Mouse (Mus musculus): ENCODE measurements at regions not wholly inside any gene's neighbourhood (a gene's known extent, or its start where the extent isn't known, plus 50 kb on each side); places are given as distances from the start of the nearest gene placed in this dataset.

DNA sequence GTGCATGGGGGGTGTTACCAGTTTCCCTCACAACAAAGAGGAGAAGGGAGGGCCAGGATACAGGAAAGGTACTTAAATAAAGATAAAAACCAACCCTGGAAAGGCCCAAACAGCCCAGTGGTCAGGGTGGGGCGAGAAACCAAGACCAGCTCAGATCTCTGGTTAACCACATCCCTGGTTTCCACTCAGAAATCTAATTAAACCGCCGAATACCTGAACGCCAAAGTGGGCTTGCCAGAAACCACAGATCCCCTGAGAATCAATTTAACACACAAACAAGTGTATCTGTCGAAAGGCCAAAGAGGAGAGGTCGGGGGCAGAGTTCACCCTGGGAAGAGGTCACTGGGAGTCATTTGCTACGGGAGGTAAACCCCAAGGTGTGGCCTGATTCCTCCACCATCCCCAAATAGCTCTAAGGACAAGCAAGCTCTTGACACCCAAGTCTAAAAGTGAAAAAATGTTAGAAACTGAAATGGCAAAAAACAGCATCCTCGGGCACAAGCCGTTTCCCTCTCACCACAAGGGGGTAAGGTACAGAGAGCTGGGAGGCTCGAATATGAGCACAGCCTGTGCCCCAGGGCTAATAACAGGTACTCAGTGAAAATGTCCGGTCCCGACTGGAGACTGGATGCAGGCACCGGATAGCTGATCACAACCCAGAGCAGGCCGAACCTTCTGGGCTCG lies 412.3 kb downstream of the Sox9 start:
- TF ChIP-seq GATA1 (IDR thresholded peaks at IDR 0.05; ENCODE audit: low read length), result no peak
- TF ChIP-seq TAL1 (IDR thresholded peaks at IDR 0.05; ENCODE audit: low read length), result no peak

Measured in erythroblast, embryonic 14.5 days (primary cell).